Mouse (Mus musculus): Measurements from ENCODE around the gene Rnf123. TPM values are rescaled to one million over a fixed set of nuclear protein-coding genes. Genes with fewer than 3 reads are reported as not detected.
"Not testable (repeated sequence)": the region's sequence is repeated elsewhere in the genome, so short reads cannot be mapped to it uniquely, and the experiment has no call there.

The Rnf123 gene
- polyA plus RNA-seq, 1 experiment = 26.4 TPM

GRCm38 (mm10) chr9:108020741-108021140 is 62.4 kb downstream of the Rnf123 start:
- TF ChIP-seq CTCF (IDR thresholded peaks at IDR 0.05; ENCODE audit: borderline replicate concordance, insufficient read depth, low read length) = no peak
- TF ChIP-seq POLR2A (IDR thresholded peaks at IDR 0.05; ENCODE audit: low read depth, low read length) = no peak
- no peaks in the 10 kb centered on the region for H3K4me1 ChIP-seq (ENCODE audit: control insufficient read depth, insufficient read depth, low read length)
- no peak overlapping the region for H3K4me3 ChIP-seq (ENCODE audit: insufficient read depth, low read length)
- H3K27ac ChIP-seq (ENCODE audit: insufficient read depth, low read length) = no peak overlapping the region

- Histone ChIP-seq H3K27ac (ENCODE audit: insufficient read depth, low read length) (no peak overlapping the region), H3K4me3 (ENCODE audit: insufficient read depth, low read length) (no peak overlapping the region), H3K4me1 (ENCODE audit: control insufficient read depth, insufficient read depth, low read length) (no peaks in the 10 kb centered on the region)
- no peak for TF ChIP-seq CTCF (IDR thresholded peaks at IDR 0.05; ENCODE audit: borderline replicate concordance, insufficient read depth, low read length)
- no peak for TF ChIP-seq POLR2A (IDR thresholded peaks at IDR 0.05; ENCODE audit: low read depth, low read length)
Measured at GRCm38 (mm10) chr9:108017127-108017526, 66.0 kb downstream of the Rnf123 start.

- not testable (repeated sequence) for H3K4me1 ChIP-seq (ENCODE audit: control insufficient read depth, insufficient read depth, low read length); H3K27ac ChIP-seq (ENCODE audit: insufficient read depth, low read length); H3K4me3 ChIP-seq (ENCODE audit: insufficient read depth, low read length)
Measured at GRCm38 (mm10) chr9:108013577-108013976, 69.6 kb downstream of the Rnf123 start.

GRCm38 (mm10) chr9:108010385-108010784 is 72.8 kb downstream of the Rnf123 start:
- no peak overlapping the region for H3K27ac ChIP-seq (ENCODE audit: insufficient read depth, low read length)
- no peak for TF ChIP-seq CTCF (IDR thresholded peaks at IDR 0.05; ENCODE audit: borderline replicate concordance, insufficient read depth, low read length)

GRCm38 (mm10) chr9:108008041-108008440 is 75.1 kb downstream of the Rnf123 start:
- TF ChIP-seq POLR2A (IDR thresholded peaks at IDR 0.05; ENCODE audit: low read depth, low read length) = no peak
- no peak for TF ChIP-seq CTCF (IDR thresholded peaks at IDR 0.05; ENCODE audit: borderline replicate concordance, insufficient read depth, low read length)
- Histone ChIP-seq H3K27ac (ENCODE audit: insufficient read depth, low read length) (no peak overlapping the region), H3K4me3 (ENCODE audit: insufficient read depth, low read length) (no peak overlapping the region), H3K4me1 (ENCODE audit: control insufficient read depth, insufficient read depth, low read length) (0 out of 2 replicates have a peak, but pooled peaks cover 4% of the 10 kb centered on the region)

More at GRCm38 (mm10) chr9:108010385-108010784, 72.8 kb downstream of the Rnf123 start:
- Histone ChIP-seq H3K4me3 (ENCODE audit: insufficient read depth, low read length) (no peak overlapping the region), H3K4me1 (ENCODE audit: control insufficient read depth, insufficient read depth, low read length) (0 out of 2 replicates have a peak, but pooled peaks cover 4% of the 10 kb centered on the region)

GRCm38 (mm10) chr9:108003531-108003890 is 79.6 kb downstream of the Rnf123 start:
- Histone ChIP-seq H3K27ac (ENCODE audit: insufficient read depth, low read length) (peak overlapping the region; percentile 49; the same call in 1 of the 2 replicates), H3K4me3 (ENCODE audit: insufficient read depth, low read length) (peak overlapping the region; percentile 90), H3K4me1 (ENCODE audit: control insufficient read depth, insufficient read depth, low read length) (no peaks in the 10 kb centered on the region; the same call in 1 of the 2 replicates)
- TF ChIP-seq POLR2A (IDR thresholded peaks at IDR 0.05; ENCODE audit: low read depth, low read length) = peak; percentile 41
- no peak for TF ChIP-seq CTCF (IDR thresholded peaks at IDR 0.05; ENCODE audit: borderline replicate concordance, insufficient read depth, low read length)

- no peak; the same call in 1 of the 2 replicates for TF ChIP-seq POLR2A (IDR thresholded peaks at IDR 0.05; ENCODE audit: low read depth, low read length)
- TF ChIP-seq CTCF (IDR thresholded peaks at IDR 0.05; ENCODE audit: borderline replicate concordance, insufficient read depth, low read length) = no peak
- H3K27ac ChIP-seq (ENCODE audit: insufficient read depth, low read length) = peak overlapping the region; percentile 49
Measured at GRCm38 (mm10) chr9:108002778-108003530, 80.2 kb downstream of the Rnf123 start.

GRCm38 (mm10) chr9:108001922-108002770 is 81.0 kb downstream of the Rnf123 start, which contains the start of gene Ip6k1:
Gene Ip6k1 (plus strand): TSS chr9:108002501.
- Histone ChIP-seq H3K27ac (ENCODE audit: insufficient read depth, low read length) (peak within 1 kb of the TSS; percentile 49), H3K4me1 (ENCODE audit: control insufficient read depth, insufficient read depth, low read length) (no peaks in the 10 kb centered on the region; the same call in 1 of the 2 replicates), H3K4me3 (ENCODE audit: insufficient read depth, low read length) (peak within 1 kb of the TSS; percentile 90)
- no peak for TF ChIP-seq CTCF (IDR thresholded peaks at IDR 0.05; ENCODE audit: borderline replicate concordance, insufficient read depth, low read length)
- peak; percentile 97 for TF ChIP-seq POLR2A (IDR thresholded peaks at IDR 0.05; ENCODE audit: low read depth, low read length)

More at GRCm38 (mm10) chr9:108002778-108003530, 80.2 kb downstream of the Rnf123 start:
- no peaks in the 10 kb centered on the region; the same call in 1 of the 2 replicates for H3K4me1 ChIP-seq (ENCODE audit: control insufficient read depth, insufficient read depth, low read length)
- H3K4me3 ChIP-seq (ENCODE audit: insufficient read depth, low read length) = peak overlapping the region; percentile 90

Other genes with a start within 250 kb of the Rnf123 start
- gene Rbm6, start 210.1 kb downstream of the Rnf123 start, polyA plus RNA-seq (2011; ENCODE audit: insufficient read length, low read depth, missing spikeins) = 83.3 and 87.1 TPM in 2 replicates
- 6.4 and 8.7 TPM in 2 replicates for gene Mon1a, start 195.2 kb downstream of the Rnf123 start, polyA plus RNA-seq (2011; ENCODE audit: insufficient read length, low read depth, missing spikeins)
- 0.61 and 1.6 TPM in 2 replicates for gene Mst1r, start 176.5 kb downstream of the Rnf123 start, polyA plus RNA-seq (2011; ENCODE audit: insufficient read length, low read depth, missing spikeins)
- not detected in 2 replicates for gene Actl11, start 154.9 kb downstream of the Rnf123 start, polyA plus RNA-seq (2011; ENCODE audit: insufficient read length, low read depth, missing spikeins)
- not detected in 2 replicates for gene Camkv, start 147.7 kb downstream of the Rnf123 start, polyA plus RNA-seq (2011; ENCODE audit: insufficient read length, low read depth, missing spikeins)
- gene Traip, start 133.2 kb downstream of the Rnf123 start, polyA plus RNA-seq (2011; ENCODE audit: insufficient read length, low read depth, missing spikeins) = 11.1 and 13.5 TPM in 2 replicates
- 18.8 and 27.3 TPM in 2 replicates for gene Uba7, start 107.8 kb downstream of the Rnf123 start, polyA plus RNA-seq (2011; ENCODE audit: insufficient read length, low read depth, missing spikeins)
- 0.75 and 1.2 TPM in 2 replicates for gene Gm20661, start 100.3 kb downstream of the Rnf123 start, polyA plus RNA-seq (2011; ENCODE audit: insufficient read length, low read depth, missing spikeins)
- 15.0 and 21.0 TPM in 2 replicates for gene Inka1, start 97.5 kb downstream of the Rnf123 start, polyA plus RNA-seq (2011; ENCODE audit: insufficient read length, low read depth, missing spikeins)
- 2.1 and 4.0 TPM in 2 replicates for gene Cdhr4, start 90.8 kb downstream of the Rnf123 start, polyA plus RNA-seq (2011; ENCODE audit: insufficient read length, low read depth, missing spikeins)
- gene Gm20662, start 87.0 kb downstream of the Rnf123 start, polyA plus RNA-seq (2011; ENCODE audit: insufficient read length, low read depth, missing spikeins) = not detected in 2 replicates
- 54.9 and 57.9 TPM in 2 replicates for gene Ip6k1, start 80.8 kb downstream of the Rnf123 start, polyA plus RNA-seq (2011; ENCODE audit: insufficient read length, low read depth, missing spikeins)
- 32.3 and 33.5 TPM in 2 replicates for gene Gmppb, start 34.1 kb downstream of the Rnf123 start, polyA plus RNA-seq (2011; ENCODE audit: insufficient read length, low read depth, missing spikeins)
- 3.0 and 3.4 TPM in 2 replicates for gene Amigo3, start 30.2 kb downstream of the Rnf123 start, polyA plus RNA-seq (2011; ENCODE audit: insufficient read length, low read depth, missing spikeins)
- gene Mst1, start 2.9 kb downstream of the Rnf123 start, polyA plus RNA-seq (2011; ENCODE audit: insufficient read length, low read depth, missing spikeins) = not detected in 2 replicates
- gene Apeh, start 11.3 kb upstream of the Rnf123 start, polyA plus RNA-seq (2011; ENCODE audit: insufficient read length, low read depth, missing spikeins) = 53.4 and 63.9 TPM in 2 replicates
- 0.08 and 0.25 TPM in 2 replicates for gene Bsn, start 107.0 kb upstream of the Rnf123 start, polyA plus RNA-seq (2011; ENCODE audit: insufficient read length, low read depth, missing spikeins)
- gene Dag1, start 180.6 kb upstream of the Rnf123 start, polyA plus RNA-seq (2011; ENCODE audit: insufficient read length, low read depth, missing spikeins) = 102 and 109 TPM in 2 replicates
- 36.5 and 49.6 TPM in 2 replicates for gene Nicn1, start 207.1 kb upstream of the Rnf123 start, polyA plus RNA-seq (2011; ENCODE audit: insufficient read length, low read depth, missing spikeins)
- 2.6 and 3.7 TPM in 2 replicates for gene Amt, start 213.5 kb upstream of the Rnf123 start, polyA plus RNA-seq (2011; ENCODE audit: insufficient read length, low read depth, missing spikeins)
- gene Rhoa, start 222.8 kb upstream of the Rnf123 start, polyA plus RNA-seq (2011; ENCODE audit: insufficient read length, low read depth, missing spikeins) = 575 and 590 TPM in 2 replicates
- gene Tcta, start 222.8 kb upstream of the Rnf123 start, polyA plus RNA-seq (2011; ENCODE audit: insufficient read length, low read depth, missing spikeins) = 22.9 and 24.5 TPM in 2 replicates

All from embryonic fibroblast, embryonic 13.5 days (primary cell).